Mouse (Mus musculus) embryonic fibroblast, embryonic 13.5 days (primary cell): Measurements from ENCODE around the gene Gli3.

ENCODE experiments used
- CTCF ChIP-seq: IDR thresholded peaks from 2 replicates; pipeline ENCODE4 v1.5.1; 2011; ENCODE audit warnings: mild to moderate bottlenecking, control low read depth, low read length, moderate library complexity, borderline replicate concordance; ENCODE audit not compliant: insufficient read depth
- POLR2A ChIP-seq: IDR thresholded peaks from 2 replicates; pipeline ENCODE4 v1.6.1; 2011; ENCODE audit warnings: low read depth, mild to moderate bottlenecking, control low read depth, low read length, moderate library complexity

DNA sequence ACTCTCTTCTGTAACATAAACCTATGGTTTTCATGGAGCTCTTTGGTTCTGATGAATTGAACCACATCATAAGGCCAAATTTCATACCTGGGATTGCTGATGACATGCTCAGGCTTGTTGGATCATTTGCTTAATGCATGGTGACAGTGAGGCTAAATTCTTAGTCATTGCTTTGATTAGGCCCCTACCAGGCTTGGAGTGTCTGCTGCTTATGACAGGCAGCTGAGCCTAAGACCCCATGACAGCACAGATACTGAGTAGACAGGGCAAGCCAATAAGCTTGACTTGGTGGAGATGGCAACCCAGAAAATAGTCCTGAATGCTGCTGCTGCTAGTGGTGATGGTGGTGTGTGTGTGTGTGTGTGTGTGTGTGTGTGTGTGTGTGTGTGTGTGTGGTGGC lies 47.9 kb downstream of the Gli3 start:
- TF ChIP-seq POLR2A = no peak
- TF ChIP-seq CTCF = no peak
